ENCODE assay signal across 16 mouse cellular contexts in genomic region chr1:185484281-185484680, GRCm38 (mm10). TPM values are rescaled to one million over a fixed set of nuclear protein-coding genes. Genes with fewer than 3 reads are reported as not detected.
DNase-seq lines count a peak whose midpoint lies in the region; ATAC-seq and TF ChIP-seq lines count a peak whose summit lies in the region.
"Had no signal": no experiment of that assay in that cellular context is flagged by ENCODE, and none has a peak within 500 bp of the region (broad histone marks: within the 10 kb centered on the region; RNA-seq: fewer than 3 reads in every experiment).

No protein-coding gene starts in this region.

- intact Hi-C loops in left cerebral cortex, postnatal 25 days (cut with DNase I), result no loop called here
- intact Hi-C loops in left cerebral cortex, postnatal 36 days (cut with DNase I), result no loop called here

- DNase-seq in frontal cortex, postnatal 36 days (ENCODE audit: low spot score in 2 of 2), result peak; percentile 6 to 17
- DNase-seq in frontal cortex, postnatal 10 days (ENCODE audit: low spot score in 2 of 2), result no peak
- peak; percentile 20 to 24 for DNase-seq in left cerebral cortex, postnatal 25 days (ENCODE audit: low spot score in 2 of 2)
- no peak for DNase-seq in left cerebral cortex, postnatal 36 days (ENCODE audit: low spot score in 2 of 2)
- peak; percentile 42 for DNase-seq in brain, embryonic 14.5 days (ENCODE audit: low read depth)
- no peak for DNase-seq in cerebellum, adult 9-11 months
- DNase-seq: adrenal gland, postnatal 10 days; heart, adult 18-20 months; kidney, adult 11 months; kidney, postnatal 14 days; thymus, postnatal 25 days had no signal

- WGBS in limb, embryonic 12.5 days, result 53% methylated on average over 19 of the region's 19 CpGs

- no peaks in the 10 kb centered on the region for H3K36me3 ChIP-seq in limb, embryonic 12.5 days

- ATAC-seq in limb, embryonic 12.5 days (ENCODE audit: insufficient number of reproducible peaks, insufficient read depth, low FRiP score, low TSS enrichment, low read depth), result no peak
- no peak for ATAC-seq in cerebellum, adult (ENCODE audit: insufficient number of reproducible peaks, low FRiP score, low TSS enrichment)

- no peak overlapping the region for H3K4me3 ChIP-seq in limb, embryonic 12.5 days (replicated peaks)

- H3K4me1 ChIP-seq in limb, embryonic 12.5 days (replicated peaks), result peaks cover 48% of the 10 kb centered on the region

- H3K27ac ChIP-seq in limb, embryonic 12.5 days, result peak overlapping the region; percentile 54; the same call in 1 of the 2 replicates
- H3K27ac ChIP-seq: stomach, postnatal 0 days had no signal

- TF ChIP-seq CTCF in brain, embryonic 14.5 days (IDR thresholded peaks at IDR 0.05; ENCODE audit: borderline replicate concordance, extremely low read depth, insufficient read depth, insufficient read length), result no peak

- H3K9ac ChIP-seq in limb, embryonic 12.5 days (replicated peaks), result no peak overlapping the region

- H3K4me2 ChIP-seq in limb, embryonic 12.5 days, result peak overlapping the region; percentile 35

- H3K27me3 ChIP-seq in limb, embryonic 12.5 days, result no peaks in the 10 kb centered on the region

- TF ChIP-seq POLR2A in brain, embryonic 14.5 days (IDR thresholded peaks at IDR 0.05; ENCODE audit: borderline replicate concordance, extremely low read depth, insufficient read depth, insufficient read length, poor library complexity, severe bottlenecking), result no peak

- no peaks in the 10 kb centered on the region for H3K9me3 ChIP-seq in limb, embryonic 12.5 days

RNA-seq across cellular contexts. Expression of gene Slc30a10, which starts 29.6 kb away (rescaled TPM):
- 10 to 100 TPM; 10.4 to 10.5 TPM for total RNA-seq in left cerebral cortex, postnatal 25 days (2021)
- total RNA-seq in left cerebral cortex, postnatal 36 days (2021), result 1 to 10 TPM; 7.9 to 9.4 TPM
- polyA plus RNA-seq in brain, embryonic 14.5 days (2012; rRNA removed), result 13.3 and 23.0 TPM in 2 replicates
- polyA plus RNA-seq in limb, embryonic 12.5 days (2016; fragmentation: Nextera tagmentation; extraction: Ambion mirVana), result 0.39 and 0.54 TPM in 2 replicates
- total RNA-seq: heart, adult 18-20 months; neutrophil, adult 5-6 weeks had no signal
- polyA plus RNA-seq: C2C12 had no signal

Comparison
In these comparisons a context has a peak if more than half of its experiments do, and no peak if none do; other contexts are left out.
1. DNase-seq: peak in frontal cortex, postnatal 36 days (2 of 2), left cerebral cortex, postnatal 25 days (2 of 2) and brain, embryonic 14.5 days (single experiment); none in frontal cortex, postnatal 10 days (0 of 2), left cerebral cortex, postnatal 36 days (0 of 2) and cerebellum, adult 9-11 months (single experiment).